ENCODE assay signal across 10 mouse cellular contexts in genomic region chr1:36321829-36322573, GRCm38 (mm10). TPM values are rescaled to one million over a fixed set of nuclear protein-coding genes. Genes with fewer than 3 reads are reported as not detected.
DNase-seq lines count a peak whose midpoint lies in the region; ATAC-seq and TF ChIP-seq lines count a peak whose summit lies in the region.
"Had no signal": no experiment of that assay in that cellular context is flagged by ENCODE, and none has a peak within 500 bp of the region (broad histone marks: within the 10 kb centered on the region; RNA-seq: fewer than 3 reads in every experiment).

No protein-coding gene starts in this region.

- no peaks in the 10 kb centered on the region for H3K36me3 ChIP-seq in liver, embryonic 14.5 days (replicated peaks; ENCODE audit: control insufficient read depth, insufficient read depth, low read depth)
- 0 out of 2 replicates have a peak, but pooled peaks cover 3% of the 10 kb centered on the region for H3K36me3 ChIP-seq in liver, embryonic 12.5 days
- H3K36me3 ChIP-seq in ES-Bruce4 (ENCODE audit: control insufficient read depth, insufficient read depth, low read length, poor library complexity, severe bottlenecking) = no peaks in the 10 kb centered on the region
- peaks cover 18% of the 10 kb centered on the region for H3K36me3 ChIP-seq in hindbrain, embryonic 12.5 days
- peaks cover 18% of the 10 kb centered on the region; the same call in 1 of the 2 replicates for H3K36me3 ChIP-seq in neural tube, embryonic 15.5 days

- no peaks in the 10 kb centered on the region for H3K4me1 ChIP-seq in liver, embryonic 14.5 days (replicated peaks; ENCODE audit: control insufficient read depth in 2 of 2, insufficient read depth in 2 of 2, low read length in 1 of 2)
- H3K4me1 ChIP-seq in liver, embryonic 12.5 days = no peaks in the 10 kb centered on the region
- H3K4me1 ChIP-seq in ES-Bruce4 (ENCODE audit: control insufficient read depth, insufficient read depth, low read length) = peaks cover 2% of the 10 kb centered on the region
- H3K4me1 ChIP-seq in hindbrain, embryonic 12.5 days = no peaks in the 10 kb centered on the region
- 0 out of 2 replicates have a peak, but pooled peaks cover 5% of the 10 kb centered on the region for H3K4me1 ChIP-seq in neural tube, embryonic 15.5 days
- H3K4me1 ChIP-seq: hindbrain, embryonic 15.5 days had no signal

- no peak for DNase-seq in liver, embryonic 14.5 days (ENCODE audit: low read depth in 3 of 3, low spot score in 3 of 3)
- DNase-seq in adipocyte (ENCODE audit: low spot score) = peak; percentile 12
- DNase-seq: adrenal gland, postnatal 10 days; gastrocnemius, postnatal 10 days had no signal

- whole genome bisulfite sequencing in liver, embryonic 14.5 days (ENCODE audit: insufficient replicate concordance) = 55% methylated on average over 11 of the region's 11 CpGs
- WGBS in liver, embryonic 12.5 days (ENCODE audit: insufficient replicate concordance) = 65% methylated on average over 11 of the region's 11 CpGs
- 75% methylated on average over 11 of the region's 11 CpGs for WGBS in hindbrain, embryonic 12.5 days
- WGBS in neural tube, embryonic 15.5 days = 76% methylated on average over 11 of the region's 11 CpGs

- H3K9me3 ChIP-seq in liver, embryonic 14.5 days (ENCODE audit: control insufficient read depth, low read length) = no peaks in the 10 kb centered on the region
- H3K9me3 ChIP-seq in liver, embryonic 12.5 days (replicated peaks) = no peaks in the 10 kb centered on the region
- H3K9me3 ChIP-seq in ES-Bruce4 (replicated peaks; ENCODE audit: control insufficient read depth, insufficient read depth, low read length, poor library complexity, severe bottlenecking) = no peaks in the 10 kb centered on the region
- H3K9me3 ChIP-seq in hindbrain, embryonic 12.5 days (replicated peaks) = no peaks in the 10 kb centered on the region
- no peaks in the 10 kb centered on the region for H3K9me3 ChIP-seq in neural tube, embryonic 15.5 days (replicated peaks)
- H3K9me3 ChIP-seq: hindbrain, embryonic 15.5 days had no signal

- no peak for TF ChIP-seq EP300 in liver, embryonic 14.5 days (IDR thresholded peaks at IDR 0.05; ENCODE audit: low read depth)
- no peak for TF ChIP-seq EP300 in ES-Bruce4 (IDR thresholded peaks at IDR 0.05; ENCODE audit: insufficient read depth, low read depth, low read length)

- no peak for TF ChIP-seq POLR2A in ES-Bruce4 (IDR thresholded peaks at IDR 0.05; ENCODE audit: insufficient read depth, low read length)

- no peak overlapping the region for H3K9ac ChIP-seq in liver, embryonic 14.5 days (replicated peaks)
- H3K9ac ChIP-seq in liver, embryonic 12.5 days = no peak overlapping the region
- H3K9ac ChIP-seq in ES-Bruce4 (ENCODE audit: low read depth, poor library complexity, severe bottlenecking) = no peak overlapping the region
- H3K9ac ChIP-seq in hindbrain, embryonic 12.5 days = no peak overlapping the region
- no peak overlapping the region for H3K9ac ChIP-seq in neural tube, embryonic 15.5 days (replicated peaks)
- H3K9ac ChIP-seq: hindbrain, embryonic 15.5 days had no signal

- H3K4me3 ChIP-seq in liver, embryonic 14.5 days (ENCODE audit: insufficient read depth in 1 of 2, low read depth in 2 of 2, low read length in 2 of 2) = no peak overlapping the region
- no peak overlapping the region for H3K4me3 ChIP-seq in liver, embryonic 12.5 days
- H3K4me3 ChIP-seq in ES-Bruce4 (ENCODE audit: low read depth, low read length) = no peak overlapping the region
- no peak overlapping the region for H3K4me3 ChIP-seq in hindbrain, embryonic 12.5 days
- H3K4me3 ChIP-seq in neural tube, embryonic 15.5 days (replicated peaks) = no peak overlapping the region
- H3K4me3 ChIP-seq: hindbrain, embryonic 15.5 days had no signal

- H3K27me3 ChIP-seq in liver, embryonic 14.5 days (ENCODE audit: control insufficient read depth, insufficient read depth, low read length) = no peaks in the 10 kb centered on the region
- no peaks in the 10 kb centered on the region for H3K27me3 ChIP-seq in liver, embryonic 12.5 days (replicated peaks)
- no peaks in the 10 kb centered on the region for H3K27me3 ChIP-seq in ES-Bruce4 (ENCODE audit: control insufficient read depth, insufficient read depth, low read length, poor library complexity, severe bottlenecking)
- no peaks in the 10 kb centered on the region for H3K27me3 ChIP-seq in hindbrain, embryonic 12.5 days
- no peaks in the 10 kb centered on the region for H3K27me3 ChIP-seq in neural tube, embryonic 15.5 days (replicated peaks)
- H3K27me3 ChIP-seq: hindbrain, embryonic 15.5 days had no signal

- ATAC-seq in liver, embryonic 14.5 days (ENCODE audit: insufficient read depth) = no peak
- no peak for ATAC-seq in liver, embryonic 12.5 days
- ATAC-seq in megakaryocyte-erythroid progenitor cell, adult 5-6 weeks (replicated peaks; ENCODE audit: low FRiP score, low TSS enrichment, poor library complexity, severe bottlenecking) = peak; percentile 40; the same call in 1 of the 2 replicates
- ATAC-seq in hindbrain, embryonic 12.5 days (ENCODE audit: low FRiP score) = no peak
- ATAC-seq in neural tube, embryonic 15.5 days (ENCODE audit: low FRiP score) = no peak

- H3K27ac ChIP-seq in liver, embryonic 14.5 days = no peak overlapping the region
- no peak overlapping the region for H3K27ac ChIP-seq in liver, embryonic 12.5 days
- no peak overlapping the region for H3K27ac ChIP-seq in ES-Bruce4 (ENCODE audit: insufficient read depth, low read length)
- no peak overlapping the region for H3K27ac ChIP-seq in hindbrain, embryonic 12.5 days
- H3K27ac ChIP-seq in neural tube, embryonic 15.5 days (replicated peaks) = no peak overlapping the region
- H3K27ac ChIP-seq: hindbrain, embryonic 15.5 days had no signal

- TF ChIP-seq CTCF in liver, embryonic 14.5 days (IDR thresholded peaks at IDR 0.05; ENCODE audit: low read depth) = peak; percentile 50; the same call in 1 of the 2 replicates
- TF ChIP-seq CTCF in ES-Bruce4 (IDR thresholded peaks at IDR 0.05; ENCODE audit: low read depth, low read length) = peak; percentile 64

- no peak overlapping the region for H3K4me2 ChIP-seq in liver, embryonic 14.5 days (ENCODE audit: low read depth)
- no peak overlapping the region for H3K4me2 ChIP-seq in liver, embryonic 12.5 days
- no peak overlapping the region for H3K4me2 ChIP-seq in hindbrain, embryonic 12.5 days (replicated peaks)
- H3K4me2 ChIP-seq in neural tube, embryonic 15.5 days = no peak overlapping the region
- H3K4me2 ChIP-seq: hindbrain, embryonic 15.5 days had no signal

RNA-seq across cellular contexts. Expression of gene Arid5a, which starts 14.5 kb away (rescaled TPM):
- polyA plus RNA-seq in liver, embryonic 14.5 days (2012; rRNA removed) = 0.67 and 1.1 TPM in 2 replicates
- 1.2 and 1.9 TPM in 2 replicates for polyA plus RNA-seq in liver, embryonic 14.5 days (2014; fragmentation: Nextera tagmentation; extraction: Ambion mirVana)
- polyA plus RNA-seq in liver, embryonic 12.5 days (2016; fragmentation: Nextera tagmentation; extraction: Ambion mirVana) = 2.3 and 3.4 TPM in 2 replicates
- 3.5 and 4.1 TPM in 2 replicates for polyA plus RNA-seq in ES-Bruce4 (2011; ENCODE audit: insufficient read depth, insufficient read length, low read depth, missing spikeins)
- total RNA-seq in megakaryocyte-erythroid progenitor cell, adult 5-6 weeks (2014; fragmentation: Nextera tagmentation) = 6.0 and 7.6 TPM in 2 replicates
- 3.2 and 4.3 TPM in 2 replicates for total RNA-seq in megakaryocyte-erythroid progenitor cell, adult 5-6 weeks (2017)
- polyA plus RNA-seq in hindbrain, embryonic 12.5 days (2016; fragmentation: Nextera tagmentation; extraction: Ambion mirVana) = 3.6 and 3.8 TPM in 2 replicates
- 3.7 and 9.8 TPM in 2 replicates for polyA plus RNA-seq in neural tube, embryonic 15.5 days (2015; fragmentation: Nextera tagmentation; extraction: Ambion mirVana)

RNA-seq across cellular contexts. Expression of gene Kansl3, which starts 47.0 kb away (rescaled TPM):
- 9.2 and 10.9 TPM in 2 replicates for polyA plus RNA-seq in liver, embryonic 14.5 days (2012; rRNA removed)
- polyA plus RNA-seq in liver, embryonic 14.5 days (2014; fragmentation: Nextera tagmentation; extraction: Ambion mirVana) = 7.2 and 8.6 TPM in 2 replicates
- 20.3 and 20.7 TPM in 2 replicates for polyA plus RNA-seq in liver, embryonic 12.5 days (2016; fragmentation: Nextera tagmentation; extraction: Ambion mirVana)
- polyA plus RNA-seq in ES-Bruce4 (2011; ENCODE audit: insufficient read depth, insufficient read length, low read depth, missing spikeins) = 48.2 and 48.4 TPM in 2 replicates
- 42.5 and 46.3 TPM in 2 replicates for total RNA-seq in megakaryocyte-erythroid progenitor cell, adult 5-6 weeks (2014; fragmentation: Nextera tagmentation)
- 24.6 and 50.0 TPM in 2 replicates for total RNA-seq in megakaryocyte-erythroid progenitor cell, adult 5-6 weeks (2017)
- polyA plus RNA-seq in hindbrain, embryonic 12.5 days (2016; fragmentation: Nextera tagmentation; extraction: Ambion mirVana) = 44.5 and 45.4 TPM in 2 replicates
- 36.0 and 36.7 TPM in 2 replicates for polyA plus RNA-seq in neural tube, embryonic 15.5 days (2015; fragmentation: Nextera tagmentation; extraction: Ambion mirVana)

RNA-seq across cellular contexts. Expression of gene Neurl3, which starts 47.5 kb away (rescaled TPM):
- 2.0 and 2.6 TPM in 2 replicates for polyA plus RNA-seq in liver, embryonic 14.5 days (2012; rRNA removed)
- polyA plus RNA-seq in liver, embryonic 14.5 days (2014; fragmentation: Nextera tagmentation; extraction: Ambion mirVana) = 1.5 and 1.9 TPM in 2 replicates
- 3.4 and 3.7 TPM in 2 replicates for polyA plus RNA-seq in liver, embryonic 12.5 days (2016; fragmentation: Nextera tagmentation; extraction: Ambion mirVana)
- not detected in 2 replicates for polyA plus RNA-seq in ES-Bruce4 (2011; ENCODE audit: insufficient read depth, insufficient read length, low read depth, missing spikeins)
- 5.4 and 5.5 TPM in 2 replicates for total RNA-seq in megakaryocyte-erythroid progenitor cell, adult 5-6 weeks (2014; fragmentation: Nextera tagmentation)
- 7.4 and 7.8 TPM in 2 replicates for total RNA-seq in megakaryocyte-erythroid progenitor cell, adult 5-6 weeks (2017)
- polyA plus RNA-seq in hindbrain, embryonic 12.5 days (2016; fragmentation: Nextera tagmentation; extraction: Ambion mirVana) = 0.52 and 0.77 TPM in 2 replicates
- polyA plus RNA-seq in neural tube, embryonic 15.5 days (2015; fragmentation: Nextera tagmentation; extraction: Ambion mirVana) = 2.2 and 3.2 TPM in 2 replicates

RNA-seq across cellular contexts. Expression of gene Fer1l5, which starts 50.1 kb away (rescaled TPM):
- 0.02 and 0.03 TPM in 2 replicates for polyA plus RNA-seq in liver, embryonic 14.5 days (2012; rRNA removed)
- polyA plus RNA-seq in liver, embryonic 14.5 days (2014; fragmentation: Nextera tagmentation; extraction: Ambion mirVana) = 0.13 and 0.15 TPM in 2 replicates
- polyA plus RNA-seq in liver, embryonic 12.5 days (2016; fragmentation: Nextera tagmentation; extraction: Ambion mirVana) = 0.35 and 0.37 TPM in 2 replicates
- polyA plus RNA-seq in ES-Bruce4 (2011; ENCODE audit: insufficient read depth, insufficient read length, low read depth, missing spikeins) = not detected in 2 replicates
- not detected in 2 replicates for total RNA-seq in megakaryocyte-erythroid progenitor cell, adult 5-6 weeks (2014; fragmentation: Nextera tagmentation)
- total RNA-seq in megakaryocyte-erythroid progenitor cell, adult 5-6 weeks (2017) = not detected in 2 replicates
- 2.3 and 2.6 TPM in 2 replicates for polyA plus RNA-seq in hindbrain, embryonic 12.5 days (2016; fragmentation: Nextera tagmentation; extraction: Ambion mirVana)
- 1.8 and 2.0 TPM in 2 replicates for polyA plus RNA-seq in neural tube, embryonic 15.5 days (2015; fragmentation: Nextera tagmentation; extraction: Ambion mirVana)
- total RNA-seq: gastrocnemius, postnatal 10 days had no signal
